Mouse (Mus musculus): ENCODE results near the gene Prtn3. TPM values are rescaled to one million over a fixed set of nuclear protein-coding genes. Genes with fewer than 3 reads are reported as not detected.

Gene Prtn3
- total and polyA plus RNA-seq, 3 experiments: 0.30 to 0.39 TPM; not detected in 1

DNA sequence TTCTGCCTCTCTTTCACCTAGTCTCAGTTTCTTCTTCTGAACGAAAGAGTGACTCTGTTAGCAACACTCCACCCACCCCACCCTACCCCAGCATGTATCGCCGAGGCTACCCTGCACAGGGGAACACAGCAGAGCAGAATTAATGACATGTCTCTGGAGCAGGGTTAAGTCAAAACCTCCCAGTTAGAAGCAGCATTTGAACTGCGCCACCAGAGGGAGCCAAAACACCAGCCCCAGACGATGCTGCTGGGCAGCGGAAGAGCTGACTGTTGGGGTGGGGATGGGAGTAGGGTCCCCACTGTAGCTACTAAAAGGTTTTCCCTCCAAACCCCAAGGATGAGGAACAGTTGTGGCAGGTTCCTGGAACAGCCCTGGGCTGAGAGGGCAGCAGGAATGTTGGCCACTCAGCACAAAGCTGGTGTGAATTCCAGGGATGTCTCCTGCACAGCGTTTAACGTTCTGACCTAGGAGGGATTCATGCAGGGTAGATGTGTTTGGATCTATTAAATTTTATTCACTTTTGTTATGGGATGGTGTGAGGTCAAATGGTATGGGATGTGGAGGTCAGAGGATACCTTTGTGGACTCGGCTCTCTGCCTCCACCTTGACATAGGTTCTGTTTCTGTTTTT is 39.4 kb upstream of the Prtn3 start:
- H3K9ac ChIP-seq (ENCODE audit: insufficient read depth, low read depth): no peak overlapping the region
- no peak overlapping the region for H3K4me3 ChIP-seq (replicated peaks in 1 of 3; ENCODE audit: low read depth in 2 of 3, low read length in 2 of 3, poor library complexity in 1 of 3)
- no peaks in the 10 kb centered on the region for H3K79me2 ChIP-seq (replicated peaks; ENCODE audit: control insufficient read depth, extremely low read depth, insufficient read depth, poor library complexity, severe bottlenecking)
- dilution Hi-C loops (cut with MboI; ENCODE audit: extremely low pct_ligation_motif_present, extremely low pct_unique_long_range_greater_than_20kb, low sequenced_read_pairs): no loop called here
- H3K9me3 ChIP-seq (replicated peaks; ENCODE audit: low read length): peaks cover 5% of the 10 kb centered on the region
- DNase-seq (ENCODE audit: extremely low read depth): peak; percentile 64
- H3K4me2 ChIP-seq (ENCODE audit: insufficient read depth, low read depth, poor library complexity, severe bottlenecking): no peak overlapping the region
- no peaks in the 10 kb centered on the region for H3K36me3 ChIP-seq (replicated peaks in 1 of 2; ENCODE audit: control insufficient read depth in 1 of 2, insufficient read depth in 1 of 2, low read length in 1 of 2)
- in situ Hi-C loops (cut with MboI; ENCODE audit: low pct_ligation_motif_present, low pct_unique_long_range_greater_than_20kb, low sequenced_read_pairs): loop anchor here (5.0 kb wide), 1 partner anchor 87 kb away; the partner anchor contains the start of gene R3hdm4
- H3K27me3 ChIP-seq (replicated peaks): peaks cover 24% of the 10 kb centered on the region
- H3K4me1 ChIP-seq (ENCODE audit: control insufficient read depth in 1 of 2, insufficient read depth in 2 of 2): no peaks in the 10 kb centered on the region
- no peak overlapping the region for H3K27ac ChIP-seq (ENCODE audit: insufficient read depth, low read depth)
- TF ChIP-seq SMC3 (IDR thresholded peaks at IDR 0.05; ENCODE audit: low read depth, low read length) (peak; percentile 87), ZKSCAN1 (IDR thresholded peaks at IDR 0.05; ENCODE audit: borderline replicate concordance, low read depth, low read length) (no peak), SIN3A (IDR thresholded peaks at IDR 0.05; ENCODE audit: low read length) (no peak), MAX (IDR thresholded peaks at IDR 0.05; ENCODE audit: low read length) (no peak), NRF1 (IDR thresholded peaks at IDR 0.05; ENCODE audit: low read depth, low read length) (no peak; the same call in 1 of the 2 replicates), EP300 (IDR thresholded peaks at IDR 0.05; ENCODE audit: low read length) (no peak), BHLHE40 (IDR thresholded peaks at IDR 0.05; ENCODE audit: low read depth, low read length) (no peak), TCF12 (IDR thresholded peaks at IDR 0.05; ENCODE audit: low read depth, low read length) (no peak), MEF2A (IDR thresholded peaks at IDR 0.05; ENCODE audit: borderline replicate concordance, low read depth, low read length) (peak; percentile 26; the same call in 1 of the 2 replicates), MYC (IDR thresholded peaks at IDR 0.05; ENCODE audit: low read depth, low read length) (no peak), IRF4 (IDR thresholded peaks at IDR 0.05; ENCODE audit: low read depth, low read length) (peak; percentile 60), ZC3H11A (IDR thresholded peaks at IDR 0.05; ENCODE audit: low read depth, low read length) (peak; percentile 57), ELF1 (IDR thresholded peaks at IDR 0.05; ENCODE audit: low read depth, low read length) (no peak), RAD21 (IDR thresholded peaks at IDR 0.05; ENCODE audit: low read depth, low read length) (peak; percentile 92), KAT2A (IDR thresholded peaks at IDR 0.05; ENCODE audit: insufficient replicate concordance, low read length) (no peak), ETS1 (conservative IDR thresholded peaks at IDR 0.05; ENCODE audit: low read depth, low read length) (no peak), CTCF (conservative IDR thresholded peaks at IDR 0.05 in 1 of 2, IDR thresholded peaks at IDR 0.05 in 1 of 2; ENCODE audit: low read depth in 2 of 2, low read length in 2 of 2) (peak; percentile 62 to 94)

DNA sequence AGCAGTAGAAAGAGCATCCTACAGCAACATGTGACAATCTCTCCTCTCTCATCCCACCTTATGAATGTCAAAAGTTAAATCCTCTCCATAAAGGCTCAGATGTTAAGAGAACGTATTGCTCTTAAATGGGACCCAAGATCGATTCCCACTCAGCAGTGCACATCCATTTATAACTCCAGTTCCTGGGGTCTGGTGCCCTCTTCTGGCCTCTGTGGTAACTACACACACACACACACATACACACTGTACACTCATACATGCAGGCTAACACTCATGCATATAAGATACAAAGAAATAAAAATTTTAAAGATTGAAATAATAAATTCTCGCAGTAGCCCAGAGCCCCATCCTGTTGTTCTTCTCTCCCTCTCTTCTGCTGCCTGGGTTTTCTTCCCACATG is 37.4 kb upstream of the Prtn3 start:
- dilution Hi-C loops (cut with MboI; ENCODE audit: extremely low pct_ligation_motif_present, extremely low pct_unique_long_range_greater_than_20kb, low sequenced_read_pairs): no loop called here
- no peaks in the 10 kb centered on the region for H3K79me2 ChIP-seq (replicated peaks; ENCODE audit: control insufficient read depth, extremely low read depth, insufficient read depth, poor library complexity, severe bottlenecking)

More for the DNA sequence above, 37.4 kb upstream of the Prtn3 start:
- in situ Hi-C loops (cut with MboI; ENCODE audit: low pct_ligation_motif_present, low pct_unique_long_range_greater_than_20kb, low sequenced_read_pairs): no loop called here
- no peak overlapping the region for H3K9ac ChIP-seq (ENCODE audit: insufficient read depth, low read depth)
- no peak overlapping the region for H3K4me2 ChIP-seq (ENCODE audit: insufficient read depth, low read depth, poor library complexity, severe bottlenecking)
- TF ChIP-seq CTCF (conservative IDR thresholded peaks at IDR 0.05 in 1 of 2, IDR thresholded peaks at IDR 0.05 in 1 of 2; ENCODE audit: low read depth in 2 of 2, low read length in 2 of 2) (peak; percentile 13 to 24; a peak in 2 of 4 replicates), ZMIZ1 (IDR thresholded peaks at IDR 0.05; ENCODE audit: low read depth, low read length) (no peak)
- peaks cover 13% of the 10 kb centered on the region for H3K27me3 ChIP-seq (replicated peaks)
- no peak for DNase-seq (ENCODE audit: extremely low read depth)
- H3K36me3 ChIP-seq (replicated peaks in 1 of 2; ENCODE audit: control insufficient read depth in 1 of 2, insufficient read depth in 1 of 2, low read length in 1 of 2): no peaks in the 10 kb centered on the region
- no peaks in the 10 kb centered on the region for H3K4me1 ChIP-seq (ENCODE audit: control insufficient read depth in 1 of 2, insufficient read depth in 2 of 2)
- H3K4me3 ChIP-seq (replicated peaks in 1 of 3; ENCODE audit: low read depth in 2 of 3, low read length in 2 of 3, poor library complexity in 1 of 3): no peak overlapping the region
- H3K9me3 ChIP-seq (replicated peaks; ENCODE audit: low read length): peaks cover 5% of the 10 kb centered on the region
- H3K27ac ChIP-seq (ENCODE audit: insufficient read depth, low read depth): no peak overlapping the region
